Mouse (Mus musculus): Measurements from ENCODE around the gene Rexo4. TPM values are rescaled to one million over a fixed set of nuclear protein-coding genes. Genes with fewer than 3 reads are reported as not detected.
A peak's percentile ranks its signal among the peaks of the same experiment; 100 is the strongest.

Gene Rexo4
- polyA plus RNA-seq, 1 experiment from 2014 or later = 31.7 TPM

DNA sequence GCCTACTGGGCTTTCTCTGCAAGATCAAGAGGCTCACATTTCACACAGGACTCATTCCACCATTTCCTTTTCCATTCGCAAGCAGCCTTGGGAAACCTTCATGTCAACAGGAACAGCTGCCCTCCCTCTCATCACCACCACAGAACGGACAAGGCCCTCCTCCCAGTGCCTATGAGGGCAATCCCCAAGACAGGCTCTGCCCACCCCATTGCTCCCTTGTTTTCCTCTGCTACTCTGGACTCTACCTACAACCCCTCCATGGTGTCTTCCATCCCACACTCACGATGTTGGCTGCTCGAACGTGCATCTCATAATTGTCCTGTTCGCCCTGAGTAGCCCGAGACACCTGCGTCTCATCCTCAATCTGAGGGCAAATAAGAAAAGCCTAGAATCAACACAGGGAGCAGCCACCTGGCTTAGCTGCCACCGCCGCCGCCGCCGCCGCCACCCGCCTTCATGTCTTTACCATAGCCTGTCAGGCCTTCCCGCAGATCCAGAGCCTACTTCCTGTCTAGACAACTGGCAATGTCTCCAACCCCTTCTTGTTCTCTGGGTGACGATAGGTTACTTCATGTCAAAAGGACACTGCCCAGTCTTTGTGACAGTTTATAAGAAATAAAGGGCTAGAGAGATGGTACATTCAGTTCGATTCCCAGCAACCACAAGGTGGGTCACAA lies 55.3 kb downstream of the Rexo4 start:
- H3K27me3 ChIP-seq (ENCODE audit: control insufficient read depth, insufficient read depth, low read length) = no peaks in the 10 kb centered on the region
- H3K4me2 ChIP-seq (ENCODE audit: low read length) = peak overlapping the region; percentile 81
- H3K9me3 ChIP-seq (ENCODE audit: control insufficient read depth, low read length) = no peaks in the 10 kb centered on the region
- peaks cover 25% of the 10 kb centered on the region for H3K4me1 ChIP-seq (ENCODE audit: control insufficient read depth, insufficient read depth, low read length)
- DNase-seq = no peak
- H3K27ac ChIP-seq (replicated peaks; ENCODE audit: low read depth, low read length) = no peak overlapping the region
- WGBS = 91% methylated on average over 18 of the region's 18 CpGs
- H3K9ac ChIP-seq (replicated peaks; ENCODE audit: low read length) = peak overlapping the region; percentile 28
- H3K36me3 ChIP-seq (ENCODE audit: control insufficient read depth, insufficient read depth, low read length) = peaks cover 66% of the 10 kb centered on the region
- no peak for ATAC-seq (ENCODE audit: low FRiP score, low TSS enrichment)
- H3K4me3 ChIP-seq (replicated peaks; ENCODE audit: low read depth, low read length) = peak overlapping the region; percentile 78

GRCm38 (mm10) chr2:26907109-26907508 lies 57.1 kb downstream of the Rexo4 start:
- no peaks in the 10 kb centered on the region for H3K9me3 ChIP-seq (ENCODE audit: control insufficient read depth, low read length)
- H3K36me3 ChIP-seq (ENCODE audit: control insufficient read depth, insufficient read depth, low read length) = peaks cover 48% of the 10 kb centered on the region
- no peak overlapping the region for H3K27ac ChIP-seq (replicated peaks; ENCODE audit: low read depth, low read length)
- peak; percentile 57 for DNase-seq
- ATAC-seq (ENCODE audit: low FRiP score, low TSS enrichment) = no peak
- 63% methylated on average over 4 of the region's 4 CpGs for WGBS
- H3K27me3 ChIP-seq (ENCODE audit: control insufficient read depth, insufficient read depth, low read length) = no peaks in the 10 kb centered on the region
- H3K4me2 ChIP-seq (ENCODE audit: low read length) = no peak overlapping the region
- no peak overlapping the region for H3K4me3 ChIP-seq (replicated peaks; ENCODE audit: low read depth, low read length)
- H3K4me1 ChIP-seq (ENCODE audit: control insufficient read depth, insufficient read depth, low read length) = peaks cover 30% of the 10 kb centered on the region
- H3K9ac ChIP-seq (replicated peaks; ENCODE audit: low read length) = no peak overlapping the region

GRCm38 (mm10) chr2:26906431-26906830 lies 57.8 kb downstream of the Rexo4 start:
- H3K4me2 ChIP-seq (ENCODE audit: low read length) = no peak overlapping the region
- no peak for DNase-seq
- no peak overlapping the region for H3K27ac ChIP-seq (replicated peaks; ENCODE audit: low read depth, low read length)
- peaks cover 45% of the 10 kb centered on the region for H3K36me3 ChIP-seq (ENCODE audit: control insufficient read depth, insufficient read depth, low read length)
- peaks cover 30% of the 10 kb centered on the region for H3K4me1 ChIP-seq (ENCODE audit: control insufficient read depth, insufficient read depth, low read length)
- WGBS = 100% methylated on average over 3 of the region's 3 CpGs
- no peak for ATAC-seq (ENCODE audit: low FRiP score, low TSS enrichment)
- no peaks in the 10 kb centered on the region for H3K27me3 ChIP-seq (ENCODE audit: control insufficient read depth, insufficient read depth, low read length)
- no peaks in the 10 kb centered on the region for H3K9me3 ChIP-seq (ENCODE audit: control insufficient read depth, low read length)
- H3K4me3 ChIP-seq (replicated peaks; ENCODE audit: low read depth, low read length) = no peak overlapping the region
- no peak overlapping the region for H3K9ac ChIP-seq (replicated peaks; ENCODE audit: low read length)

DNA sequence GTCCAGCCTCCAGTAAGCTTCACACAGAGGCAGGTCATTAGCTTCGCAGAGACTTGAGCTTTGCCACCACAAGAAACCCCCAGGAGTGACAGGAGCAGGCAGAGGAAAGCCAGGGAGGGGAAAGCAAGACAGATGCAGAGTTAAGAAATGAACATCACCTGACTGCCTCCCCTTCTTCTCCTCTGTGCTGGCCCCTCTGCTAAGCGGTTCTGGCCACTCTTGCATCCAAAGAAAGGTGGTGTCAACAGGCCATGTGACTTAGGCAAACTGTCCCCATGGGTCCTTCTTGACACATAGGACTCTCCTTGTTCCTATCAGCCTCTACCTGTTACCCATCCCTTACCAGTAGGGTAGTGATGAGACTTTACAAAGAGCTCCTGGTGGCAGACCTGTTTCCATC lies 58.2 kb downstream of the Rexo4 start:
- no peak for DNase-seq
- Histone ChIP-seq H3K4me3 (replicated peaks; ENCODE audit: low read depth, low read length) (no peak overlapping the region), H3K36me3 (ENCODE audit: control insufficient read depth, insufficient read depth, low read length) (peaks cover 45% of the 10 kb centered on the region), H3K4me2 (ENCODE audit: low read length) (no peak overlapping the region), H3K27me3 (ENCODE audit: control insufficient read depth, insufficient read depth, low read length) (no peaks in the 10 kb centered on the region), H3K27ac (replicated peaks; ENCODE audit: low read depth, low read length) (no peak overlapping the region), H3K4me1 (ENCODE audit: control insufficient read depth, insufficient read depth, low read length) (peaks cover 34% of the 10 kb centered on the region), H3K9ac (replicated peaks; ENCODE audit: low read length) (no peak overlapping the region), H3K9me3 (ENCODE audit: control insufficient read depth, low read length) (no peaks in the 10 kb centered on the region)
- no peak for ATAC-seq (ENCODE audit: low FRiP score, low TSS enrichment)
- WGBS = 93% methylated on average over 2 of the region's 2 CpGs

Other genes starting within 250 kb of the Rexo4 start
- gene Abo, start 99.4 kb downstream of the Rexo4 start, polyA plus RNA-seq (2014; fragmentation: Nextera tagmentation; extraction: Ambion mirVana) = not detected in 2 replicates
- gene Surf6, start 61.5 kb downstream of the Rexo4 start, polyA plus RNA-seq (2014; fragmentation: Nextera tagmentation; extraction: Ambion mirVana) = 16.6 and 20.4 TPM in 2 replicates
- 135 and 139 TPM in 2 replicates for gene Med22, start 53.7 kb downstream of the Rexo4 start, polyA plus RNA-seq (2014; fragmentation: Nextera tagmentation; extraction: Ambion mirVana)
- gene Rpl7a, start 53.6 kb downstream of the Rexo4 start, polyA plus RNA-seq (2014; fragmentation: Nextera tagmentation; extraction: Ambion mirVana) = 522 and 541 TPM in 2 replicates
- gene Surf2, start 48.0 kb downstream of the Rexo4 start, polyA plus RNA-seq (2014; fragmentation: Nextera tagmentation; extraction: Ambion mirVana) = 48.7 and 59.9 TPM in 2 replicates
- gene Surf1, start 47.9 kb downstream of the Rexo4 start, polyA plus RNA-seq (2014; fragmentation: Nextera tagmentation; extraction: Ambion mirVana) = 69.4 and 91.4 TPM in 2 replicates
- 84.6 and 98.5 TPM in 2 replicates for gene Surf4, start 30.5 kb downstream of the Rexo4 start, polyA plus RNA-seq (2014; fragmentation: Nextera tagmentation; extraction: Ambion mirVana)
- gene Stkld1, start 30.3 kb downstream of the Rexo4 start, polyA plus RNA-seq (2014; fragmentation: Nextera tagmentation; extraction: Ambion mirVana) = 0.28 and 0.62 TPM in 2 replicates
- not detected in 2 replicates for gene Adamts13, start 9.0 kb upstream of the Rexo4 start, polyA plus RNA-seq (2014; fragmentation: Nextera tagmentation; extraction: Ambion mirVana)
- 72.5 and 81.4 TPM in 2 replicates for gene Cacfd1, start 45.5 kb upstream of the Rexo4 start, polyA plus RNA-seq (2014; fragmentation: Nextera tagmentation; extraction: Ambion mirVana)
- 4.3 and 4.9 TPM in 2 replicates for gene Slc2a6, start 63.6 kb upstream of the Rexo4 start, polyA plus RNA-seq (2014; fragmentation: Nextera tagmentation; extraction: Ambion mirVana)
- not detected in 2 replicates for gene Mymk, start 107.8 kb upstream of the Rexo4 start, polyA plus RNA-seq (2014; fragmentation: Nextera tagmentation; extraction: Ambion mirVana)
- 7.1 and 7.6 TPM in 2 replicates for gene Adamtsl2, start 115.0 kb upstream of the Rexo4 start, polyA plus RNA-seq (2014; fragmentation: Nextera tagmentation; extraction: Ambion mirVana)
- gene Fam163b, start 178.1 kb upstream of the Rexo4 start, polyA plus RNA-seq (2014; fragmentation: Nextera tagmentation; extraction: Ambion mirVana) = 2.8 and 4.2 TPM in 2 replicates
- 2.7 and 5.5 TPM in 2 replicates for gene Dbh, start 200.8 kb upstream of the Rexo4 start, polyA plus RNA-seq (2014; fragmentation: Nextera tagmentation; extraction: Ambion mirVana)